Mouse (Mus musculus) heart, embryonic 14.5 days (tissue): Measurements from ENCODE around the gene 1700001C02Rik. TPM values are rescaled to one million over a fixed set of nuclear protein-coding genes. Genes with fewer than 3 reads are reported as not detected.

Source experiments
- ATAC-seq: fragments of 200-750 bp; cut with Nextera tagmentation; 2 replicates; pipeline ENCODE4 v1.8.0; 2017; ENCODE audit warnings: low read depth, moderate TSS enrichment; ENCODE audit not compliant: insufficient number of reproducible peaks, insufficient read depth, low FRiP score
- H3K27ac ChIP-seq, 2 experiments: fragments of 200-500 bp in 1 of 2; fragments of 300-500 bp in 1 of 2; sonication (generic) in 1 of 2; replicated peaks in 1 of 2; 2 replicates each; pipeline ENCODE4 v1.5.1; 2012 to 2014; ENCODE audit warnings: low read depth in 2 of 2, low read length in 2 of 2, control low read depth in 1 of 2, mild to moderate bottlenecking in 1 of 2, mixed read lengths in 1 of 2; ENCODE audit not compliant: control insufficient read depth in 1 of 2, insufficient read depth in 1 of 2
- H3K27me3 ChIP-seq: fragments of 300-500 bp; sonication (generic); 2 replicates; pipeline ENCODE4 v1.6.1; 2014; ENCODE audit warnings: mild to moderate bottlenecking, low read length, control low read depth; ENCODE audit not compliant: control insufficient read depth, insufficient read depth
- H3K36me3 ChIP-seq: fragments of 300-500 bp; sonication (generic); 2 replicates; pipeline ENCODE4 v1.6.1; 2014; ENCODE audit warnings: mild to moderate bottlenecking, control low read depth, low read length, mixed read lengths; ENCODE audit not compliant: control insufficient read depth, insufficient read depth
- H3K4me1 ChIP-seq, 2 experiments: fragments of 200-500 bp in 1 of 2; fragments of 300-500 bp in 1 of 2; sonication (generic) in 1 of 2; 2 replicates each; pipeline ENCODE4 v1.6.1; 2012 to 2014; ENCODE audit warnings: low read length in 2 of 2, control low read depth in 1 of 2, mixed read lengths in 1 of 2; ENCODE audit not compliant: control insufficient read depth in 2 of 2, insufficient read depth in 2 of 2
- H3K4me2 ChIP-seq: fragments of 300-500 bp; sonication (generic); 2 replicates; pipeline ENCODE4 v1.6.1; 2014; ENCODE audit warnings: mild to moderate bottlenecking, low read length
- H3K4me3 ChIP-seq, 2 experiments: fragments of 200-500 bp in 1 of 2; fragments of 300-500 bp in 1 of 2; sonication (generic) in 1 of 2; 2 replicates each; pipeline ENCODE4 v1.5.1; 2012 to 2014; ENCODE audit warnings: low read length in 2 of 2, mild to moderate bottlenecking in 2 of 2, control low read depth in 1 of 2, low read depth in 1 of 2, moderate library complexity in 1 of 2; ENCODE audit not compliant: control insufficient read depth in 1 of 2, insufficient read depth in 1 of 2
- H3K9ac ChIP-seq: fragments of 300-500 bp; sonication (generic); 2 replicates; pipeline ENCODE4 v1.6.1; 2014; ENCODE audit warnings: mild to moderate bottlenecking, low read length
- H3K9me3 ChIP-seq: fragments of 300-500 bp; sonication (generic); 2 replicates; pipeline ENCODE4 v1.6.1; 2016; ENCODE audit warnings: low read length, control low read depth; ENCODE audit not compliant: control insufficient read depth
- WGBS: fragments of 180-500 bp; shearing (Covaris S2); extraction: QIAGEN DNeasy Blood & Tissue Kit; methylation state at CpG from one replicate; pipeline ENCODE4 v1.1.7; 2014; 5-methylcytosine and 5-hydroxymethylcytosine counted together
- polyA plus RNA-seq: library from polyadenylated mRNA; unstranded; fragments of >200 nt; fragmentation: Nextera tagmentation; extraction: Ambion mirVana; gene quantifications from 2 replicates; pipeline ENCODE4 v1.2.1, GENCODE M21; 2014

1700001C02Rik gene
- polyA plus RNA-seq, 1 experiment from 2014 or later: not detected

GRCm38 (mm10) chr5:30442196-30442595 is 23.7 kb upstream of the 1700001C02Rik start:
- H3K27ac ChIP-seq: no peak overlapping the region

GRCm38 (mm10) chr5:30444327-30444895 is 21.4 kb upstream of the 1700001C02Rik start:
- no peak overlapping the region for H3K9ac ChIP-seq
- no peak overlapping the region for H3K27ac ChIP-seq
- no peaks in the 10 kb centered on the region; a peak in 1 of 4 replicates for H3K4me1 ChIP-seq
- H3K4me2 ChIP-seq: no peak overlapping the region
- H3K4me3 ChIP-seq: no peak overlapping the region
- no peaks in the 10 kb centered on the region for H3K27me3 ChIP-seq
- no peaks in the 10 kb centered on the region for H3K9me3 ChIP-seq
- 84% methylated on average over 13 of the region's 13 CpGs for WGBS
- ATAC-seq: no peak
- H3K36me3 ChIP-seq: no peaks in the 10 kb centered on the region

More at GRCm38 (mm10) chr5:30442196-30442595, 23.7 kb upstream of the 1700001C02Rik start:
- Histone ChIP-seq H3K9ac (no peak overlapping the region), H3K36me3 (no peaks in the 10 kb centered on the region), H3K4me2 (no peak overlapping the region), H3K27me3 (no peaks in the 10 kb centered on the region), H3K4me1 (no peaks in the 10 kb centered on the region; a peak in 1 of 4 replicates), H3K4me3 (no peak overlapping the region), H3K9me3 (no peaks in the 10 kb centered on the region)
- 51% methylated on average over 5 of the region's 5 CpGs for WGBS
- no peak for ATAC-seq

GRCm38 (mm10) chr5:30456056-30456455 is 9.8 kb upstream of the 1700001C02Rik start:
- 47% methylated on average over 6 of the region's 6 CpGs for WGBS
- peaks cover 6% of the 10 kb centered on the region for H3K27me3 ChIP-seq
- no peaks in the 10 kb centered on the region for H3K36me3 ChIP-seq
- H3K9ac ChIP-seq: no peak overlapping the region
- no peak overlapping the region for H3K4me3 ChIP-seq
- no peak for ATAC-seq
- H3K9me3 ChIP-seq: no peaks in the 10 kb centered on the region
- no peaks in the 10 kb centered on the region for H3K4me1 ChIP-seq
- H3K27ac ChIP-seq: no peak overlapping the region
- H3K4me2 ChIP-seq: no peak overlapping the region

- no peak for ATAC-seq
- Histone ChIP-seq H3K4me2 (no peak overlapping the region), H3K27ac (no peak overlapping the region), H3K4me1 (peaks cover 3 to 6% of the 10 kb centered on the region in 2 experiments; a peak in 2 of 4 replicates), H3K36me3 (no peaks in the 10 kb centered on the region), H3K4me3 (no peak overlapping the region), H3K9me3 (no peaks in the 10 kb centered on the region), H3K9ac (no peak overlapping the region), H3K27me3 (peaks cover 27% of the 10 kb centered on the region)
- WGBS: 36% methylated on average over 4 of the region's 4 CpGs
Observed at GRCm38 (mm10) chr5:30460155-30460554, 5.7 kb upstream of the 1700001C02Rik start.

GRCm38 (mm10) chr5:30461821-30462220 is 4.0 kb upstream of the 1700001C02Rik start, which contains the start of gene Otof:
TSS of gene Otof (minus strand) at chr5:30461932.
- 18% methylated on average over 10 of the region's 12 CpGs for WGBS
- peaks cover 5 to 6% of the 10 kb centered on the region in 2 experiments; a peak in 2 of 4 replicates for H3K4me1 ChIP-seq
- H3K9ac ChIP-seq: no peak within 1 kb of the TSS
- H3K27ac ChIP-seq: no peak within 1 kb of the TSS
- H3K36me3 ChIP-seq: no peaks in the 10 kb centered on the region
- no peaks in the 10 kb centered on the region for H3K9me3 ChIP-seq
- peak; percentile 32; the same call in 1 of the 2 replicates for ATAC-seq
- peaks cover 39% of the 10 kb centered on the region for H3K27me3 ChIP-seq
- peak within 1 kb of the TSS; percentile 27 for H3K4me2 ChIP-seq
- H3K4me3 ChIP-seq: no peak within 1 kb of the TSS

- ATAC-seq: no peak
- H3K36me3 ChIP-seq: no peaks in the 10 kb centered on the region
- H3K9ac ChIP-seq: peak overlapping the region; percentile 34
- H3K4me2 ChIP-seq: peak overlapping the region; percentile 58
- peak overlapping the region in 1 of 2 experiments; percentile 19; a peak in 1 of 4 replicates for H3K4me3 ChIP-seq
- H3K4me1 ChIP-seq: peaks cover 4 to 5% of the 10 kb centered on the region in 2 experiments; a peak in 2 of 4 replicates
- H3K9me3 ChIP-seq: no peaks in the 10 kb centered on the region
- H3K27ac ChIP-seq: no peak overlapping the region
- 42% methylated on average over 9 of the region's 9 CpGs for WGBS
- peaks cover 32% of the 10 kb centered on the region for H3K27me3 ChIP-seq
Observed at GRCm38 (mm10) chr5:30466315-30466714, 468 bp downstream of the 1700001C02Rik start.

- Histone ChIP-seq H3K4me1 (peaks cover 0 to 2% of the 10 kb centered on the region in 2 experiments; a peak in 1 of 4 replicates), H3K27me3 (peaks cover 9% of the 10 kb centered on the region)
- 58% methylated on average over 6 of the region's 6 CpGs for WGBS
Observed at GRCm38 (mm10) chr5:30470454-30470853, 4.6 kb downstream of the 1700001C02Rik start.

More at GRCm38 (mm10) chr5:30470454-30470853, 4.6 kb downstream of the 1700001C02Rik start:
- no peak overlapping the region for H3K27ac ChIP-seq
- no peak overlapping the region for H3K4me3 ChIP-seq
- H3K4me2 ChIP-seq: no peak overlapping the region
- no peak overlapping the region for H3K9ac ChIP-seq
- H3K9me3 ChIP-seq: no peaks in the 10 kb centered on the region
- ATAC-seq: no peak
- H3K36me3 ChIP-seq: no peaks in the 10 kb centered on the region
